Mouse (Mus musculus): Measurements from ENCODE around the gene Rpl7a. TPM values are rescaled to one million over a fixed set of nuclear protein-coding genes. Genes with fewer than 3 reads are reported as not detected.

The Rpl7a gene
- polyA plus RNA-seq, 1 experiment: 616 TPM

DNA sequence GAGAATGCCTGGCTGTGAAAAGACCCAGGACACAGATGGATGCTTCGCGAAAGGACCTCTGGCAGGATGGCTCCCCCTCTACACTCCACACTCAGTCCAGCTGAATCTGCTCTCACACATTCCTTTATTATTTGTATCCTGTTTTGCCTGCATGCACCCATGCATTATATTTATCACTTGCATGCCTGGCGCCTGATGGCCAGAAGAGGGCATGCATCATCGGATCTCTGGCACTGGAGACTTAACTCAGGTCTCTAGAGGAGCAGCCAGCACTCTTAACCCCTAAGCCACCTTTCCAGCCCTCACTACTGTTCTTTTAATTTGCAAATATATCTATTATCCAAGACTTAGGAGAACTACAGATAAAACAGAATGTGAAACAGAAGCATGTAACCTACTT lies 50.2 kb downstream of the Rpl7a start:
- Histone ChIP-seq H3K36me3 (ENCODE audit: control insufficient read depth) (peaks cover 62% of the 10 kb centered on the region), H3K27me3 (ENCODE audit: control insufficient read depth) (no peaks in the 10 kb centered on the region), H3K4me1 (ENCODE audit: control insufficient read depth) (peaks cover 42% of the 10 kb centered on the region), H3K9me3 (ENCODE audit: control insufficient read depth, low read length) (no peaks in the 10 kb centered on the region), H3K4me3 (replicated peaks) (no peak overlapping the region)
- TF ChIP-seq TAL1 (IDR thresholded peaks at IDR 0.05; ENCODE audit: low read length) (no peak), GATA1 (IDR thresholded peaks at IDR 0.05; ENCODE audit: low read length) (no peak)

Other genes with a start within 250 kb of the Rpl7a start
- not detected in 2 replicates for gene Lcn4, start 239.5 kb upstream of the Rpl7a start, polyA plus RNA-seq (2012)
- gene Abo, start 45.8 kb upstream of the Rpl7a start, polyA plus RNA-seq (2012): not detected in 2 replicates
- 0.85 and 0.93 TPM in 2 replicates for gene Surf6, start 7.9 kb upstream of the Rpl7a start, polyA plus RNA-seq (2012)
- 2.0 and 2.6 TPM in 2 replicates for gene Med22, start 87 bp upstream of the Rpl7a start, polyA plus RNA-seq (2012)
- 0.29 and 0.31 TPM in 2 replicates for gene Surf2, start 5.6 kb downstream of the Rpl7a start, polyA plus RNA-seq (2012)
- gene Surf1, start 5.8 kb downstream of the Rpl7a start, polyA plus RNA-seq (2012): 1.7 and 2.3 TPM in 2 replicates
- gene Surf4, start 23.2 kb downstream of the Rpl7a start, polyA plus RNA-seq (2012): 2.2 and 2.4 TPM in 2 replicates
- gene Stkld1, start 23.3 kb downstream of the Rpl7a start, polyA plus RNA-seq (2012): 0.02 TPM in 1 of 2 replicates, not detected in the other
- gene Rexo4, start 53.6 kb downstream of the Rpl7a start, polyA plus RNA-seq (2012): 2.7 and 5.7 TPM in 2 replicates
- gene Adamts13, start 62.7 kb downstream of the Rpl7a start, polyA plus RNA-seq (2012): not detected in 2 replicates
- gene Cacfd1, start 99.2 kb downstream of the Rpl7a start, polyA plus RNA-seq (2012): 0.16 and 0.25 TPM in 2 replicates
- 0.02 and 0.10 TPM in 2 replicates for gene Slc2a6, start 117.2 kb downstream of the Rpl7a start, polyA plus RNA-seq (2012)
- not detected in 2 replicates for gene Mymk, start 161.4 kb downstream of the Rpl7a start, polyA plus RNA-seq (2012)
- not detected in 2 replicates for gene Adamtsl2, start 168.6 kb downstream of the Rpl7a start, polyA plus RNA-seq (2012)
- gene Fam163b, start 231.7 kb downstream of the Rpl7a start, polyA plus RNA-seq (2012): not detected in 2 replicates